ENCODE assay signal across 1 mouse cellular context in genomic region chrX:7604004-7604403, GRCm38 (mm10).
TF ChIP-seq lines count a peak whose summit lies in the region.

No protein-coding gene starts in this region.

TF ChIP-seq in myocyte, 11 proteins besides CTCF, POLR2A, EP300 and RAD21 (continued from another document):
- TF ChIP-seq SRF (IDR thresholded peaks at IDR 0.05; ENCODE audit: control insufficient read depth, insufficient read length, low read depth) = no peak
- no peak for TF ChIP-seq MYOD1 (IDR thresholded peaks at IDR 0.05; ENCODE audit: control insufficient read depth in 1 of 3, insufficient read length in 2 of 3, low read depth in 2 of 3)
- no peak for TF ChIP-seq E2F4 (IDR thresholded peaks at IDR 0.05; ENCODE audit: insufficient read depth)
